Mouse (Mus musculus): ENCODE data around the gene Mnat1.

Gene Mnat1

GRCm38 (mm10) chr12:73241960-73242359 lies 118.4 kb downstream of the Mnat1 start:
- DNase-seq = no peak

- no peak for DNase-seq
These were observed 122.2 kb downstream of the Mnat1 start for GRCm38 (mm10) chr12:73245687-73246086.

GRCm38 (mm10) chr12:73255006-73255405 lies 131.5 kb downstream of the Mnat1 start:
- no peak for DNase-seq

- no peak for DNase-seq
These were observed 135.8 kb downstream of the Mnat1 start for GRCm38 (mm10) chr12:73259269-73259668.

DNA sequence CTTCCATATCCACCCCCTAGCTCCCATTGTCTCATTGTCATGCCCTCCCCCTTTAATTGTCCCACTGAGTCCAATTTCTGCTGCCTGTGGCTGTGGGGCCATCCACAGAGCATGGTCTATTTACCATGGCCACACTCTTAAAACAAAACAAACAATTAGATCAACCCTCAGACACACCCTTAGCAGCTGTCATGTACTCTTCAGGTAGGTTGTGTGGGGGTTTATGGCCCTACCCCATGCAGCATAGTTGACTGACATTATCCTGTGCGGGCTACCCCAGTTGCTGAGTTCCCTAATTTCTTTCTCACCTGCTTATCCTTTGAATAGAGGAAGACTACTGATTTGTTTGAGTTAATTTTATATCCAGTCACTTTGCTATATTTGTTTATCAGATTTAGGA lies 136.8 kb downstream of the Mnat1 start:
- no peak for DNase-seq

DNA sequence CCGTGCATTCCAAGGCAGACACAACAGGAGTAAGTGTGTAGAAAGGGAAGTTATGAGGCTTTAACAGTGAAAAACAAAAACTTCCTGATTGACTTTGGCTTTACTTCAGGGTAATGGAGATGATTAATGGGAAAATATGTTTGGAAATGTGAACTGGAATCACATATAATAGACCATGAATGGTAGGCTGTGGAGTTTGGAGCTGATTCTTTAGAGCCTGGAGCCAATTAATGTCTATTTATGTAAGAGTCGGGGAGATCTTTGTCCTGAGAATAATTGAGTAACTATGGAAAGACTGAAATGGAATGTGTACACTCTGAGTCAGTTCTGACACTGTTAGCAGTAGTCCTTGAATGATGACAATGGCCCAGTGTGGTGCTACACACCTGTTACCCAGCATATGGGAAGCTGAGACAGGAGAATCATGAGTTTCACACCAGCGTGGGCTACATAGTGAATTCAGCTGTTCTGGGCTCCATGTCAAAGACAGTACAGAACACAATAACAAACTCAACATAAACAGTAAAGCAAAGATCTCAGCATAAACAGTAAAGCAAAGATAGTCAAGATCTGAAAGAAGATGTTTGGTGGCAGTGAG lies 142.0 kb downstream of the Mnat1 start:
- no peak for DNase-seq

DNA sequence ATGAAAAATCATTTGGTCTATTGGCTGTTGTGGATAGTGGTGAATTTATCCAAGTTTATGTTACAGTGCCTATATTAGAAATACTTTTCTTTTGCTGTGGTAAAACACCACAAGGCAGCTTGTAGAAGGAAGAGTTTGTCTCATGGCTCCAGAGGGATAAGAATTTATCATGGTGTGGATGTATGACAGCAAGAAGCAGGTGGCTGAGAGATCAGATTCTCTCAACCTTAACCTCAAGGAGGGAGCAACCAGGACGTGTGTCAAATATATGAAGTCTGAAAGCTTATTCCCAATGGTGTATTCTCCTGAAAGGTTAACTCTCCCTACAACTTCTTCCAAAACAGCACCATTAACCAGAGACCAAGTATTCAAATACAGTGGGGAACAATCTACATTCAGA lies 143.1 kb downstream of the Mnat1 start:
- DNase-seq = no peak

- DNase-seq = no peak
These were observed 145.0 kb downstream of the Mnat1 start for GRCm38 (mm10) chr12:73268497-73268896.

DNA sequence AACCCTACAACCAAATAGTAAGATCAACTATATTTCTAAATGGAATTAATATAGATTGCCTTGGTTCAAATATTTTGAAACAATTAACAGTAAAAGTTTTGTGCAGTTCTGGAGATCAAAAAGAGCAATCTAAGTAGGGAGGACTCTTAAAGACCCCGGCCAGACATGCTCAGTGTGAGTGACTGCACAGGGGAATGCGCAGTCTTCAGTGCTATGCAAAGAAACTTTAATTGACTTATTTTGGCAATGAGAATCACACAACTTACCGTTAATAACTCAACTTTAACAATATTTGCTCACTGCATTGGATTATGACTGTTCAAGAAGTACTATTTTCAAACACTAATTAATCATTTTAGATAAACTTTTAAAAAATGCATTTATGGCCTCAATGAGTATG lies 146.0 kb downstream of the Mnat1 start:
- no peak for DNase-seq

GRCm38 (mm10) chr12:73269933-73270332 lies 146.4 kb downstream of the Mnat1 start:
- no peak for DNase-seq

DNA sequence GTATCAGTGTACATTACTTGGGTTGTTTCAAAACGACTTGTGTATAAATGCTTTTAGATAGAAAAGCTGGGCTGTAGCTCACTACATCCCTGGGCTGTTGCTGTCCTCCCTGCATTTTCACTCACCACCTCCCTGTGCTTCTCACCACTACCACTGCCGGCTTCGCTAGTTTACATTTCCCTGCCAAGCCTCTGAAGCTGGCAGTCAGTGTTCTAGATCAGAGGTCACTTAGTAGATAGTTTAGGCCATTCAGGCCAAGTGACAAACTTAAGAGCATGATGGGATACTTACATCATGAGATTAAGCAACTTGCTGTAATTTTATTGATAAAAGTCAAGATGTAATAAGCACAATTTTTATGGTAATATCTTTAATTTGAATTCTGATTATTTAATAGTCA lies 151.4 kb downstream of the Mnat1 start:
- DNase-seq = no peak

- peak; percentile 89 for DNase-seq
These were observed 163.0 kb downstream of the Mnat1 start, which contains the start of the genes Trmt5 and Slc38a6 for GRCm38 (mm10) chr12:73286287-73287092. Gene Trmt5, minus strand, starts transcription at chr12:73286710. Gene Slc38a6, plus strand, starts transcription at chr12:73286779.

DNA sequence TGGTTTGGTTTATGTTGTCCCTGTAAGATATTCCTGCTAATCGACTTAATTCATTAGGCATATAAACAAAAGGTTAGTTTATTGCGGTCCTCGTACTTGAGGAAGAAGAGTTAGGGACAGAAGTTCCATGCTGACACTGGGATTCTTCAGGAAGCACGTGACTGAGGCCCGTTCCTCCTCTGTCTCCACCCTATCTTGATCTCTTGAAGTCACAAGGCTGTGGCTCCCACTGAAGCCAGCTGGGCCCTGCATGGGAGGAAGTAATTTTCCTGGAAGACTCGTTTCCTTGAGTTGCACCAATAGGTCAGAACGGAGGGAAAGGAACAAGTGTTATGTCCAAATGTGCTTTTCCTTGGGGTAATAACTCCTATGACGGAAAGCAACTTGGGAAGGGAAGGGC lies 164.1 kb downstream of the Mnat1 start:
- no peak for DNase-seq

GRCm38 (mm10) chr12:73288626-73289025 lies 165.1 kb downstream of the Mnat1 start:
- no peak for DNase-seq

GRCm38 (mm10) chr12:73294884-73295283 lies 171.4 kb downstream of the Mnat1 start:
- no peak for DNase-seq

DNA sequence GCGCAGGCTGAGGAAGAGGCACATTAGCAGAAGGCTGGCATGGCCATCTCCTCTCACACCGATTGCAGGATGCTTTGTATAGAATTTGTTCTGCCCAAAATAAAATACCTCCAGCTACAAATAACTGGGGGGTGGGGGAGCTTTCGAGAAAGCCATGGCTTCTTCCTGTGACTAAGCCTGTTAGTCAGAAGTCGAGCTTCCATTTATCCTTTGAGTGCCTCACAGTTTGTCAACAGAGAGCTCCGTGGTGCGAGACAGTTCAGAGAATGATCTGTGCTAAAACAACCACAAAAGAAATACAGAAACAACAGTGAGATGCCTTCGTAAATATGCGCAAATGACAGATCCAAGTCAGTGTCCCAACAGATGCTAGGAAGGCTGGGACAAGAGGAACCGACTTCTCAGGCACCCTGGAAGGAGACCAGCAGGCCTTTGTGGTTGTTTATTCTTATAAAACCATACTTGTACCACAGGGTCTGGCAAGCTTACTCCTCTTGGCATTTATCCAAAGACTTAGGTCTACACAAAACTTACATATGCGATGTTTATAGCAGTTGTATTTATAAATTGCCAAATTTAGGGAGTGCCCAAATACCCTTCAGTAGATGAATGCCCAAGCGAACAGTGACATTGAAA lies 172.1 kb downstream of the Mnat1 start:
- DNase-seq = no peak

DNA sequence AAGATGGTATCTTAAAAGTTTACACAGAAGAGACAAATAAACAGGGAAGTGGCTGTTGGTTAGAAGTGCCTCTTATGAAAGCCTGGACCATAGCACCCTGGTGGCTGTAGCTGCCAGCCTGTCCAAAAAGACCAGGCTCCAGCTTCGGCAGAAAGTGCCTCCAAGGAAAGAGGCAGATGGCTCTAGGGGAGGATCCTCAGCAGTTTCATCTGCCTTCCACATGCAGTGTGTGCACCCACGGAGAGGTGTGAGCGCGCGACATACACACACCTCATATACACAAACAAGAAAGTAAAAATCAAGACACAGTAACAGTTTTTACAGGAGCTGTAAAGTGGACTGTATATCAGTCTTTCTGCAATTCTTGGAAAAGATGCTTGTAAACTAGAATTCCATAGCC lies 175.1 kb downstream of the Mnat1 start:
- DNase-seq = no peak

GRCm38 (mm10) chr12:73300531-73300930 lies 177.0 kb downstream of the Mnat1 start:
- DNase-seq = no peak

DNA sequence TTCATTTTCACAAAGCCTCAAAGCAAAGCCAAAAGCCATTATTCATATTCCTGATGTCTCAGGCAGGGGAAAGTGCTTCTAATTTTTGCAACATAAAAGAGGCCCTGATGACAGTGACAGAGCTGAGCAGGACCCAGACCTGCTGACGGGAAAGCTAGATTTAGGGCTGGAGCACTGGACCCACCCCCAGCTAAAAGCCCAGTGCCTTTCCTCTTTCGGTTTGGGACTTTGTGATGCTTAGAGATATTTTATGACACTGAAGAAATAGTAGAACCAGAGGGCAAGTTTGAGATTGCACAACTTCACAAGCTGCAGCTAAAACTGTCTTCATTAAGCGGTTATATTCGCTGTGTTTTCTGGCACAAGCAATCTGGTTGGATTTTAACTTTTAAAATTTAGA lies 181.1 kb downstream of the Mnat1 start:
- no peak for DNase-seq

DNA sequence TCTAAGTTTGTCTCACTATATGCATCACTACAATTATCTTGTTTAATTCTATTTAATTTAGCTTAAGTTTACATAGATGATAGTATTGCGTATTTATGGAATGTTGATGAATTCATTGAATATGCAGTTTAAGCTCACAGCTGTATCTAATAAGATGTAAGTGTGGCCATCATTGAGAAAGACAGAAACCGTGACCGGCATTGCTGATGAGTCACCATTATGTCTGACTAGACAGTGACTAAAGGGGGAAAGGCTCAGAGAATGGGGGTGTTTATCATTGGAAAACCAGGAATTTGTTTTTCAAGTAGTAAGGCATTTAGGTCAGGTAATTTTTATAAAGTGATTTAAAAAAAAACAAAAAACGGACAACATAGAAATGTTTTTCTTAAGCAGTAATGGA lies 184.2 kb downstream of the Mnat1 start:
- DNase-seq = no peak

GRCm38 (mm10) chr12:73308711-73309110 lies 185.2 kb downstream of the Mnat1 start:
- no peak for DNase-seq

GRCm38 (mm10) chr12:73317706-73318686 lies 194.5 kb downstream of the Mnat1 start:
- DNase-seq = no peak
